Mouse (Mus musculus): ENCODE data around the gene Armc2.

- TF ChIP-seq ZNF384 (IDR thresholded peaks at IDR 0.05; ENCODE audit: low read depth, low read length) (no peak), HCFC1 (IDR thresholded peaks at IDR 0.05; ENCODE audit: borderline replicate concordance, insufficient read depth, low read length) (no peak), ZC3H11A (IDR thresholded peaks at IDR 0.05; ENCODE audit: borderline replicate concordance, low read depth, low read length) (no peak), MAFK (IDR thresholded peaks at IDR 0.05; ENCODE audit: insufficient read depth, low read depth, low read length) (no peak), CHD2 (IDR thresholded peaks at IDR 0.05; ENCODE audit: low read depth, low read length) (no peak)
Measured at GRCm38 (mm10) chr10:42014086-42014485, 4.2 kb downstream of the Armc2 start.
